ENCODE assay signal across 23 mouse cellular contexts in the genomic region with DNA sequence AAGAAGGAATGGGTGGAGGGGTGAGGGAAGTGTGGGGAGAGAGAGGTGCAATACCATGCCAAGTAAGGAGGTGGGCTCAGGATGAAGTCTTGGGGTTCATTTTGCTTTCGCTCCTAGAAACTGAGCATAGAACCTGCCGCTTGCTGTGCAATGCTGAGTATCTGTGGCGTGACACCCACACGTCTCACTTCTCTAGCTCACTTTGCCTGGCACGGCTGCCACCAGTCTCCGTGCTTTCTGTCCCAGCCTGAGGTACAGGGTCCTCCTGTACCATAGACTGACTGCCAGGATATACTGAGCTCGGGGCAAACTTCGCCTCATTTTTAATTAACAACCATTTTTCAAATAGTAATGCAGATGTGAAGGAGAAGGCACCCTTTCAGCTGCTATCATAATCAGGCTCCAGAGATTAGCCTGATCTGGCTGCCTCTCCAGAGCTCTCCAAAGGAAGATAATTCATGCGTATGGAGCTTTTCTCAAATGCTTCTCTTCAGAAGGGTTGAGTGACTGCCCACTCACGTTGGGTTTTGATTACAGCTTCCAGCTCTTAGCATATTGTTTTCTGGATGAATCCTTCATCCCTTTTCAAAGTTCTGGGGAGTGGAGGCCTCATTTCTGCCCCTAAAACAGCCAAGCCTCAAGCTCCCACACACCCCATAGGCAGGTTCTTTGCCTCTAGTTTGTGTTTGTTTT.
DNase-seq lines count a peak whose midpoint lies in the region; ATAC-seq and TF ChIP-seq lines count a peak whose summit lies in the region.
"Had no signal": no experiment of that assay in that cellular context is flagged by ENCODE, and none has a peak within 500 bp of the region (broad histone marks: within the 10 kb centered on the region; RNA-seq: fewer than 3 reads in every experiment).

No protein-coding gene starts in this region.

- H3K27me3 ChIP-seq in forebrain, embryonic 15.5 days, result no peaks in the 10 kb centered on the region
- no peaks in the 10 kb centered on the region for H3K27me3 ChIP-seq in forebrain, embryonic 14.5 days (replicated peaks; ENCODE audit: control insufficient read depth, insufficient read depth, low read length)
- no peaks in the 10 kb centered on the region for H3K27me3 ChIP-seq in hindbrain, postnatal 0 days (ENCODE audit: insufficient read depth, low read length)
- no peaks in the 10 kb centered on the region for H3K27me3 ChIP-seq in hindbrain, embryonic 14.5 days (ENCODE audit: control insufficient read depth, insufficient read depth, low read length)
- H3K27me3 ChIP-seq in midbrain, embryonic 13.5 days, result peaks cover 16% of the 10 kb centered on the region
- peaks cover 6% of the 10 kb centered on the region for H3K27me3 ChIP-seq in midbrain, embryonic 11.5 days (ENCODE audit: control insufficient read depth, insufficient read depth, low read length)
- H3K27me3 ChIP-seq: heart, embryonic 13.5 days; limb, embryonic 12.5 days; liver, embryonic 12.5 days had no signal

- H3K9ac ChIP-seq in forebrain, embryonic 15.5 days (replicated peaks), result no peak overlapping the region
- H3K9ac ChIP-seq in forebrain, embryonic 14.5 days (ENCODE audit: low read length), result no peak overlapping the region
- no peak overlapping the region for H3K9ac ChIP-seq in hindbrain, postnatal 0 days (replicated peaks; ENCODE audit: low read length)
- H3K9ac ChIP-seq in hindbrain, embryonic 14.5 days, result no peak overlapping the region
- H3K9ac ChIP-seq in midbrain, embryonic 13.5 days (replicated peaks), result no peak overlapping the region
- no peak overlapping the region for H3K9ac ChIP-seq in midbrain, embryonic 11.5 days (ENCODE audit: low read length)
- H3K9ac ChIP-seq: heart, embryonic 13.5 days; limb, embryonic 12.5 days; liver, embryonic 12.5 days had no signal

- no peak for TF ChIP-seq POLR2A in brain, embryonic 14.5 days (IDR thresholded peaks at IDR 0.05; ENCODE audit: borderline replicate concordance, extremely low read depth, insufficient read depth, insufficient read length, poor library complexity, severe bottlenecking)
- TF ChIP-seq POLR2A in lung, adult 2 months (IDR thresholded peaks at IDR 0.05; ENCODE audit: borderline replicate concordance, extremely low read depth, low read depth, low read length), result no peak

- TF ChIP-seq CTCF in hindbrain, postnatal 0 days (IDR thresholded peaks at IDR 0.05; ENCODE audit: low read depth), result no peak
- TF ChIP-seq CTCF in brain, embryonic 14.5 days (IDR thresholded peaks at IDR 0.05; ENCODE audit: borderline replicate concordance, extremely low read depth, insufficient read depth, insufficient read length), result no peak
- no peak for TF ChIP-seq CTCF in lung, adult 2 months (IDR thresholded peaks at IDR 0.05; ENCODE audit: insufficient read depth, low read length)

- no peaks in the 10 kb centered on the region for H3K9me3 ChIP-seq in forebrain, embryonic 15.5 days
- no peaks in the 10 kb centered on the region for H3K9me3 ChIP-seq in forebrain, embryonic 14.5 days (replicated peaks; ENCODE audit: control insufficient read depth, low read length)
- no peaks in the 10 kb centered on the region for H3K9me3 ChIP-seq in hindbrain, postnatal 0 days (ENCODE audit: low read length)
- no peaks in the 10 kb centered on the region for H3K9me3 ChIP-seq in hindbrain, embryonic 14.5 days (ENCODE audit: control insufficient read depth, low read length)
- peaks cover 4% of the 10 kb centered on the region; the same call in 1 of the 2 replicates for H3K9me3 ChIP-seq in midbrain, embryonic 13.5 days
- H3K9me3 ChIP-seq in midbrain, embryonic 11.5 days (ENCODE audit: control insufficient read depth, low read length), result no peaks in the 10 kb centered on the region

- no peak overlapping the region for H3K4me2 ChIP-seq in forebrain, embryonic 15.5 days (replicated peaks)
- H3K4me2 ChIP-seq in forebrain, embryonic 14.5 days (ENCODE audit: low read length), result no peak overlapping the region
- H3K4me2 ChIP-seq in hindbrain, postnatal 0 days (ENCODE audit: low read depth, low read length), result no peak overlapping the region
- H3K4me2 ChIP-seq in hindbrain, embryonic 14.5 days (replicated peaks), result no peak overlapping the region
- H3K4me2 ChIP-seq in midbrain, embryonic 13.5 days (replicated peaks), result no peak overlapping the region
- no peak overlapping the region for H3K4me2 ChIP-seq in midbrain, embryonic 11.5 days
- H3K4me2 ChIP-seq: heart, embryonic 13.5 days; limb, embryonic 12.5 days; liver, embryonic 12.5 days had no signal

- peaks cover 32% of the 10 kb centered on the region for H3K4me1 ChIP-seq in forebrain, embryonic 15.5 days
- peaks cover 4% of the 10 kb centered on the region; the same call in 1 of the 2 replicates for H3K4me1 ChIP-seq in forebrain, embryonic 14.5 days (ENCODE audit: control insufficient read depth, insufficient read depth, low read length)
- H3K4me1 ChIP-seq in hindbrain, postnatal 0 days (ENCODE audit: insufficient read depth, low read length), result peaks cover 14% of the 10 kb centered on the region
- 0 out of 2 replicates have a peak, but pooled peaks cover 10% of the 10 kb centered on the region for H3K4me1 ChIP-seq in hindbrain, embryonic 14.5 days (replicated peaks; ENCODE audit: control insufficient read depth, insufficient read depth, low read length)
- peaks cover 16% of the 10 kb centered on the region for H3K4me1 ChIP-seq in midbrain, embryonic 13.5 days (replicated peaks)
- peaks cover 3% of the 10 kb centered on the region; the same call in 1 of the 2 replicates for H3K4me1 ChIP-seq in midbrain, embryonic 11.5 days (ENCODE audit: control insufficient read depth, insufficient read depth, low read length)
- no peaks in the 10 kb centered on the region for H3K4me1 ChIP-seq in lung, adult 2 months (ENCODE audit: control insufficient read depth, insufficient read depth, low read length)
- H3K4me1 ChIP-seq: limb, embryonic 12.5 days had no signal

- no peaks in the 10 kb centered on the region for H3K36me3 ChIP-seq in forebrain, embryonic 15.5 days
- no peaks in the 10 kb centered on the region for H3K36me3 ChIP-seq in forebrain, embryonic 14.5 days (ENCODE audit: control insufficient read depth, insufficient read depth, low read length)
- no peaks in the 10 kb centered on the region for H3K36me3 ChIP-seq in hindbrain, postnatal 0 days (ENCODE audit: insufficient read depth, low read length)
- H3K36me3 ChIP-seq in hindbrain, embryonic 14.5 days (replicated peaks; ENCODE audit: control insufficient read depth, insufficient read depth), result no peaks in the 10 kb centered on the region
- H3K36me3 ChIP-seq in midbrain, embryonic 13.5 days, result no peaks in the 10 kb centered on the region
- no peaks in the 10 kb centered on the region for H3K36me3 ChIP-seq in midbrain, embryonic 11.5 days (ENCODE audit: control insufficient read depth, insufficient read depth, low read length)
- H3K36me3 ChIP-seq: embryonic facial prominence, embryonic 10.5 days; limb, embryonic 12.5 days; liver, embryonic 12.5 days had no signal

- 64% methylated on average over 10 of the region's 10 CpGs for WGBS in forebrain, embryonic 15.5 days
- WGBS in forebrain, embryonic 14.5 days, result 68% methylated on average over 10 of the region's 10 CpGs
- WGBS in hindbrain, postnatal 0 days, result 71% methylated on average over 10 of the region's 10 CpGs
- 83% methylated on average over 10 of the region's 10 CpGs for WGBS in hindbrain, embryonic 14.5 days
- WGBS in midbrain, embryonic 13.5 days, result 73% methylated on average over 10 of the region's 10 CpGs
- 79% methylated on average over 10 of the region's 10 CpGs for WGBS in midbrain, embryonic 11.5 days
- 88% methylated on average over 10 of the region's 10 CpGs for WGBS in lung, adult 2 months

- DNase-seq in forebrain, embryonic 14.5 days (ENCODE audit: low spot score), result no peak
- DNase-seq in hindbrain, postnatal 0 days (ENCODE audit: low spot score), result peak; percentile 26
- DNase-seq in hindbrain, embryonic 14.5 days (ENCODE audit: low spot score), result no peak
- no peak for DNase-seq in midbrain, embryonic 11.5 days (ENCODE audit: low spot score, missing footprints)
- peak; percentile 31 for DNase-seq in brain, embryonic 14.5 days (ENCODE audit: low read depth)
- DNase-seq in lung, adult 2 months, result no peak
- DNase-seq: adrenal gland, postnatal 10 days; cerebellum, adult 8-10 months; gastrocnemius, postnatal 14 days; heart, adult 18-20 months; heart, postnatal 14 days; kidney, adult 2 months; lung, adult 18-20 months; lung, postnatal 14 days; midbrain, embryonic 14.5 days had no signal

- no peak for ATAC-seq in forebrain, embryonic 15.5 days (replicated peaks)
- ATAC-seq in forebrain, embryonic 14.5 days, result no peak
- no peak for ATAC-seq in hindbrain, postnatal 0 days
- no peak for ATAC-seq in hindbrain, embryonic 14.5 days (ENCODE audit: low FRiP score)
- ATAC-seq in midbrain, embryonic 13.5 days, result no peak
- ATAC-seq in midbrain, embryonic 11.5 days (ENCODE audit: low FRiP score), result no peak
- ATAC-seq: liver, embryonic 12.5 days had no signal

- no peak overlapping the region for H3K4me3 ChIP-seq in forebrain, embryonic 15.5 days
- no peak overlapping the region for H3K4me3 ChIP-seq in forebrain, embryonic 14.5 days (ENCODE audit: low read depth, low read length)
- no peak overlapping the region for H3K4me3 ChIP-seq in hindbrain, postnatal 0 days (ENCODE audit: low read length)
- H3K4me3 ChIP-seq in hindbrain, embryonic 14.5 days (replicated peaks; ENCODE audit: low read length), result no peak overlapping the region
- no peak overlapping the region for H3K4me3 ChIP-seq in midbrain, embryonic 13.5 days (replicated peaks)
- H3K4me3 ChIP-seq in midbrain, embryonic 11.5 days (ENCODE audit: low read depth, low read length), result no peak overlapping the region
- H3K4me3 ChIP-seq in lung, adult 2 months (replicated peaks; ENCODE audit: extremely low read depth, low read depth, low read length), result no peak overlapping the region
- H3K4me3 ChIP-seq: embryonic facial prominence, embryonic 10.5 days; heart, embryonic 13.5 days; limb, embryonic 12.5 days; liver, embryonic 12.5 days had no signal

- H3K27ac ChIP-seq in forebrain, embryonic 15.5 days (replicated peaks), result 0 out of 2 replicates have a peak overlapping the region, but pooled peaks have one; percentile 1
- H3K27ac ChIP-seq in forebrain, embryonic 14.5 days (ENCODE audit: low read depth, low read length), result no peak overlapping the region
- H3K27ac ChIP-seq in hindbrain, postnatal 0 days, result no peak overlapping the region
- no peak overlapping the region for H3K27ac ChIP-seq in hindbrain, embryonic 14.5 days
- H3K27ac ChIP-seq in midbrain, embryonic 13.5 days, result 0 out of 2 replicates have a peak overlapping the region, but pooled peaks have one; percentile 20
- no peak overlapping the region for H3K27ac ChIP-seq in midbrain, embryonic 11.5 days (ENCODE audit: low read depth, low read length)
- H3K27ac ChIP-seq: embryonic facial prominence, embryonic 10.5 days; heart, embryonic 13.5 days; kidney, postnatal 0 days; limb, embryonic 12.5 days; liver, embryonic 12.5 days; stomach, postnatal 0 days had no signal

Comparison
In these comparisons a context has a peak if more than half of its experiments do, and no peak if none do; other contexts are left out.
1. H3K27ac ChIP-seq: peak in forebrain, embryonic 15.5 days (single experiment) and midbrain, embryonic 13.5 days (single experiment); none in forebrain, embryonic 14.5 days (single experiment), hindbrain, postnatal 0 days (single experiment), hindbrain, embryonic 14.5 days (single experiment) and midbrain, embryonic 11.5 days (single experiment).
2. DNase-seq: peak in hindbrain, postnatal 0 days (single experiment) and brain, embryonic 14.5 days (single experiment); none in forebrain, embryonic 14.5 days (single experiment), hindbrain, embryonic 14.5 days (single experiment), midbrain, embryonic 11.5 days (single experiment) and lung, adult 2 months (single experiment).